Mouse (Mus musculus) MEL (cell line): ENCODE results near the gene Kcnk10. TPM values are rescaled to one million over a fixed set of nuclear protein-coding genes. Genes with fewer than 3 reads are reported as not detected.

Source experiments
- DNase-seq: peaks from one replicate; pipeline ENCODE4 v3.0.0; 2011; ENCODE audit warnings: low read depth, low spot score
- H3K27ac ChIP-seq: 2 replicates; pipeline ENCODE4 v1.5.1; 2012; ENCODE audit warnings: low read depth, mild to moderate bottlenecking, control low read depth, low read length, moderate library complexity; ENCODE audit not compliant: control insufficient read depth
- H3K27me3 ChIP-seq, 2 experiments: fragments of 150-350 bp in 1 of 2; sonication (generic) in 1 of 2; 2 replicates each; pipeline ENCODE4 v1.6.1; 2012; ENCODE audit warnings: low read length in 2 of 2, mild to moderate bottlenecking in 2 of 2, improper control_type of control experiment in 1 of 2, moderate library complexity in 1 of 2; ENCODE audit not compliant: insufficient read depth in 2 of 2, control insufficient read depth in 1 of 2
- H3K36me3 ChIP-seq, 2 experiments: 2 replicates each; pipeline ENCODE4 v1.6.1; 2012 to 2014; ENCODE audit warnings: low read length in 2 of 2, improper control_type of control experiment in 1 of 2, inconsistent platforms in 1 of 2, mild to moderate bottlenecking in 1 of 2; ENCODE audit not compliant: insufficient read depth in 2 of 2, control insufficient read depth in 1 of 2
- H3K4me1 ChIP-seq, 2 experiments: fragments of 150-350 bp in 1 of 2; sonication (generic) in 1 of 2; 2 replicates each; pipeline ENCODE4 v1.6.1; 2012; ENCODE audit warnings: low read length in 2 of 2, improper control_type of control experiment in 1 of 2, mild to moderate bottlenecking in 1 of 2; ENCODE audit not compliant: insufficient read depth in 2 of 2, control insufficient read depth in 1 of 2
- H3K4me3 ChIP-seq, 2 experiments: fragments of 150-350 bp in 1 of 2; sonication (generic) in 1 of 2; 2 replicates each; pipeline ENCODE4 v1.5.1; 2012; ENCODE audit warnings: low read depth in 2 of 2, low read length in 2 of 2, mild to moderate bottlenecking in 2 of 2, moderate library complexity in 2 of 2, control low read depth in 1 of 2, improper control_type of control experiment in 1 of 2; ENCODE audit not compliant: control insufficient read depth in 1 of 2, insufficient read depth in 1 of 2
- H3K79me2 ChIP-seq: 2 replicates; pipeline ENCODE4 v1.6.1; 2012; ENCODE audit warnings: mild to moderate bottlenecking, low read length, moderate library complexity; ENCODE audit not compliant: control insufficient read depth, poor library complexity, insufficient read depth
- H3K9ac ChIP-seq: 2 replicates; pipeline ENCODE4 v1.6.1; 2012; ENCODE audit warnings: low read depth, mild to moderate bottlenecking, control low read depth, low read length, moderate library complexity; ENCODE audit not compliant: control insufficient read depth, poor library complexity, severe bottlenecking
- H3K9me3 ChIP-seq: fragments of 150-350 bp; sonication (generic); replicated peaks from 2 replicates; pipeline ENCODE4 v1.6.1; 2012; ENCODE audit warnings: mild to moderate bottlenecking, low read length, improper control_type of control experiment, moderate library complexity; ENCODE audit not compliant: insufficient read depth
- CHD1 ChIP-seq: IDR thresholded peaks from 2 replicates; pipeline ENCODE4 v1.6.1; 2012; ENCODE audit warnings: low read depth, mild to moderate bottlenecking, inconsistent platforms, low read length, improper control_type of control experiment
- CHD2 ChIP-seq: IDR thresholded peaks from 2 replicates; pipeline ENCODE4 v1.6.1; 2011; ENCODE audit warnings: low read length, improper control_type of control experiment
- CTCF ChIP-seq, 3 experiments: IDR thresholded peaks in 2 of 3; conservative IDR thresholded peaks in 1 of 3; 2 replicates each; pipeline ENCODE4 v1.5.1; 2011 to 2012; ENCODE audit warnings: low read length in 3 of 3, low read depth in 2 of 3, mild to moderate bottlenecking in 2 of 3, improper control_type of control experiment in 1 of 3, inconsistent platforms in 1 of 3, mixed read lengths in 1 of 3, moderate library complexity in 1 of 3; ENCODE audit not compliant: control insufficient read depth in 1 of 3, insufficient read depth in 1 of 3, poor library complexity in 1 of 3, severe bottlenecking in 1 of 3
- EP300 ChIP-seq, 2 experiments: IDR thresholded peaks; 2 replicates each; pipeline ENCODE4 v1.6.1; 2011; ENCODE audit warnings: improper control_type of control experiment in 2 of 2, low read length in 2 of 2, low read depth in 1 of 2, mild to moderate bottlenecking in 1 of 2
- GABPA ChIP-seq: IDR thresholded peaks from 2 replicates; pipeline ENCODE4 v1.6.1; 2012; ENCODE audit warnings: low read depth, mild to moderate bottlenecking, inconsistent platforms, low read length, improper control_type of control experiment, moderate library complexity
- HCFC1 ChIP-seq: IDR thresholded peaks from 2 replicates; pipeline ENCODE4 v1.6.1; 2012; ENCODE audit warnings: low read depth, mild to moderate bottlenecking, inconsistent platforms, low read length, improper control_type of control experiment, moderate library complexity
- MAFK ChIP-seq: IDR thresholded peaks from 2 replicates; pipeline ENCODE4 v1.6.1; 2011; ENCODE audit warnings: low read depth, mild to moderate bottlenecking, low read length, improper control_type of control experiment, borderline replicate concordance
- MAX ChIP-seq: IDR thresholded peaks from 2 replicates; pipeline ENCODE4 v1.6.1; 2011; ENCODE audit warnings: low read length, improper control_type of control experiment
- MAZ ChIP-seq: IDR thresholded peaks from 2 replicates; pipeline ENCODE4 v1.6.1; 2012; ENCODE audit warnings: low read depth, mild to moderate bottlenecking, inconsistent platforms, low read length, improper control_type of control experiment
- MYB ChIP-seq: IDR thresholded peaks from 2 replicates; pipeline ENCODE4 v1.6.1; 2011; ENCODE audit warnings: mild to moderate bottlenecking, low read depth, low read length, improper control_type of control experiment
- POLR2A ChIP-seq, 2 experiments: IDR thresholded peaks; 2 replicates each; pipeline ENCODE4 v1.6.1; 2011 to 2012; ENCODE audit warnings: low read length in 2 of 2, mild to moderate bottlenecking in 2 of 2, control low read depth in 1 of 2, improper control_type of control experiment in 1 of 2, low read depth in 1 of 2, moderate library complexity in 1 of 2; ENCODE audit not compliant: control insufficient read depth in 1 of 2, insufficient read depth in 1 of 2, poor library complexity in 1 of 2
- POLR2AphosphoS5 ChIP-seq: IDR thresholded peaks from 2 replicates; pipeline ENCODE4 v1.6.1; 2012; ENCODE audit warnings: low read depth, borderline replicate concordance, mild to moderate bottlenecking, inconsistent platforms, low read length, moderate library complexity, mixed read lengths
- RAD21 ChIP-seq: IDR thresholded peaks from 2 replicates; pipeline ENCODE4 v1.6.1; 2011; ENCODE audit warnings: mild to moderate bottlenecking, low read depth, low read length, improper control_type of control experiment
- SIN3A ChIP-seq: IDR thresholded peaks from 2 replicates; pipeline ENCODE4 v1.6.1; 2012; ENCODE audit warnings: low read length, improper control_type of control experiment, inconsistent platforms
- SMC3 ChIP-seq: IDR thresholded peaks from 2 replicates; pipeline ENCODE4 v1.6.1; 2011; ENCODE audit warnings: low read depth, low read length, improper control_type of control experiment
- TBP ChIP-seq: IDR thresholded peaks from 2 replicates; pipeline ENCODE4 v1.8.0; 2011; ENCODE audit warnings: low read depth, low read length, improper control_type of control experiment
- TCF12 ChIP-seq: IDR thresholded peaks from 2 replicates; pipeline ENCODE4 v1.6.1; 2014; ENCODE audit warnings: low read depth, mild to moderate bottlenecking, inconsistent platforms, low read length, improper control_type of control experiment, moderate library complexity
- USF1 ChIP-seq: IDR thresholded peaks from 2 replicates; pipeline ENCODE4 v1.6.1; 2014; ENCODE audit warnings: low read depth, mild to moderate bottlenecking, inconsistent platforms, low read length, improper control_type of control experiment, moderate library complexity
- USF2 ChIP-seq, 2 experiments: IDR thresholded peaks; 2 replicates each; pipeline ENCODE4 v1.6.1; 2011 to 2012; ENCODE audit warnings: improper control_type of control experiment in 2 of 2, low read length in 2 of 2, borderline replicate concordance in 1 of 2, inconsistent platforms in 1 of 2, low read depth in 1 of 2, mild to moderate bottlenecking in 1 of 2; ENCODE audit not compliant: insufficient read depth in 1 of 2
- ZC3H11A ChIP-seq: IDR thresholded peaks from 2 replicates; pipeline ENCODE4 v1.6.1; 2012; ENCODE audit warnings: low read depth, mild to moderate bottlenecking, inconsistent platforms, low read length, improper control_type of control experiment
- ZKSCAN1 ChIP-seq: IDR thresholded peaks from 2 replicates; pipeline ENCODE4 v1.6.1; 2012; ENCODE audit warnings: low read depth, mild to moderate bottlenecking, inconsistent platforms, low read length, improper control_type of control experiment, moderate library complexity
- ZNF384 ChIP-seq: IDR thresholded peaks from 2 replicates; pipeline ENCODE4 v1.6.1; 2012; ENCODE audit warnings: low read depth, mild to moderate bottlenecking, inconsistent platforms, low read length, improper control_type of control experiment
- polyA plus RNA-seq, 2 experiments: library from polyadenylated mRNA; stranded (reverse) in 1 of 2; unstranded in 1 of 2; fragments of >175 nt in 1 of 2; fragments of >200 nt in 1 of 2; gene quantifications; 2 replicates each; pipeline versions ENCODE4 v1.2.1 to v1.2.4; 2012; ENCODE audit warnings: low replicate concordance in 2 of 2, low read depth in 1 of 2; ENCODE audit not compliant: insufficient read length in 2 of 2, insufficient read depth in 1 of 2, missing spikeins in 1 of 2
- total RNA-seq: library from RNA; depleted of rRNA; stranded (reverse); fragments of 300-350 nt; gene quantifications from 2 replicates; pipeline ENCODE4 v1.2.3, GENCODE M21; 2012

Gene Kcnk10
- total and polyA plus RNA-seq, 3 experiments = not detected

GRCm38 (mm10) chr12:98477673-98478461 lies 100.2 kb downstream of the Kcnk10 start:
- Histone ChIP-seq H3K9me3 (no peaks in the 10 kb centered on the region), H3K79me2 (no peaks in the 10 kb centered on the region), H3K4me3 (no peak overlapping the region), H3K4me1 (no peaks in the 10 kb centered on the region), H3K27me3 (no peaks in the 10 kb centered on the region), H3K9ac (no peak overlapping the region), H3K36me3 (no peaks in the 10 kb centered on the region), H3K27ac (no peak overlapping the region)
- no peak for TF ChIP-seq ZNF384
- no peak for TF ChIP-seq RAD21
- TF ChIP-seq HCFC1 = no peak
- no peak for TF ChIP-seq ZKSCAN1
- no peak for TF ChIP-seq CHD1
- no peak for DNase-seq

GRCm38 (mm10) chr12:98471232-98471631 lies 106.9 kb downstream of the Kcnk10 start:
- DNase-seq = no peak
- no peak for TF ChIP-seq MYB
- no peak for TF ChIP-seq POLR2A (IDR thresholded peaks at IDR 0.05; ENCODE audit: control insufficient read depth in 1 of 2, insufficient read depth in 1 of 2, low read depth in 1 of 2, low read length in 2 of 2, poor library complexity in 1 of 2)
- TF ChIP-seq ZC3H11A = no peak
- no peak for TF ChIP-seq POLR2AphosphoS5
- TF ChIP-seq ZNF384 = no peak
- TF ChIP-seq USF1 = no peak
- TF ChIP-seq MAZ = no peak
- TF ChIP-seq MAFK = no peak
- TF ChIP-seq GABPA = no peak
- TF ChIP-seq CTCF (IDR thresholded peaks at IDR 0.05 in 2 of 3, conservative IDR thresholded peaks at IDR 0.05 in 1 of 3; ENCODE audit: control insufficient read depth in 1 of 3, insufficient read depth in 1 of 3, low read depth in 2 of 3, low read length in 3 of 3, poor library complexity in 1 of 3, severe bottlenecking in 1 of 3) = no peak
- TF ChIP-seq CHD2 = no peak
- no peak for TF ChIP-seq EP300 (IDR thresholded peaks at IDR 0.05; ENCODE audit: low read depth in 1 of 2, low read length in 2 of 2)
- TF ChIP-seq ZKSCAN1 = no peak
- TF ChIP-seq MAX = no peak
- no peak for TF ChIP-seq TBP
- TF ChIP-seq TCF12 = no peak
- TF ChIP-seq SIN3A = no peak
- TF ChIP-seq SMC3 = no peak
- TF ChIP-seq USF2 (IDR thresholded peaks at IDR 0.05; ENCODE audit: borderline replicate concordance in 1 of 2, insufficient read depth in 1 of 2, low read depth in 1 of 2, low read length in 2 of 2) = no peak
- H3K4me1 ChIP-seq = no peaks in the 10 kb centered on the region
- no peaks in the 10 kb centered on the region for H3K36me3 ChIP-seq
- H3K9ac ChIP-seq = no peak overlapping the region
- H3K9me3 ChIP-seq = no peaks in the 10 kb centered on the region
- no peak overlapping the region for H3K4me3 ChIP-seq
- no peaks in the 10 kb centered on the region for H3K27me3 ChIP-seq
- H3K27ac ChIP-seq = no peak overlapping the region
- no peaks in the 10 kb centered on the region for H3K79me2 ChIP-seq
